In genomic region chr5:36323526-36323925, GRCm38 (mm10) we compare ENCODE assay signal across 8 mouse cellular contexts.
DNase-seq lines count a peak whose midpoint lies in the region; ATAC-seq lines count a peak whose summit lies in the region.

No protein-coding gene starts in this region.

- H3K4me1 ChIP-seq in intestine, embryonic 14.5 days (replicated peaks; ENCODE audit: control insufficient read depth, insufficient read depth, low read length) = peaks cover 30% of the 10 kb centered on the region
- H3K4me1 ChIP-seq in midbrain, embryonic 12.5 days = peaks cover 25% of the 10 kb centered on the region

- H3K36me3 ChIP-seq in intestine, embryonic 14.5 days (ENCODE audit: control insufficient read depth, insufficient read depth, low read length) = no peaks in the 10 kb centered on the region
- no peaks in the 10 kb centered on the region for H3K36me3 ChIP-seq in midbrain, embryonic 12.5 days

- WGBS in intestine, embryonic 14.5 days = 4% methylated on average over 2 of the region's 2 CpGs
- WGBS in midbrain, embryonic 12.5 days = 6% methylated on average over 2 of the region's 2 CpGs

- H3K4me3 ChIP-seq in intestine, embryonic 14.5 days (ENCODE audit: low read depth, low read length) = no peak overlapping the region
- H3K4me3 ChIP-seq in midbrain, embryonic 12.5 days = no peak overlapping the region

- intact Hi-C loops in left cerebral cortex, postnatal 4 days (cut with DNase I) = loop anchor here (5.0 kb wide), 1 partner anchor 74 kb away; the partner anchor contains the start of gene Sorcs2

- no peaks in the 10 kb centered on the region for H3K9me3 ChIP-seq in intestine, embryonic 14.5 days (ENCODE audit: control insufficient read depth, low read length)
- no peaks in the 10 kb centered on the region for H3K9me3 ChIP-seq in midbrain, embryonic 12.5 days

- no peak overlapping the region for H3K4me2 ChIP-seq in intestine, embryonic 14.5 days (ENCODE audit: low read length)
- no peak overlapping the region for H3K4me2 ChIP-seq in midbrain, embryonic 12.5 days (replicated peaks)

- 0 out of 2 replicates have a peak overlapping the region, but pooled peaks have one; percentile 38 for H3K27ac ChIP-seq in intestine, embryonic 14.5 days (ENCODE audit: low read depth)
- H3K27ac ChIP-seq in midbrain, embryonic 12.5 days (replicated peaks) = peak overlapping the region; percentile 43; the same call in 1 of the 2 replicates

- H3K27me3 ChIP-seq in intestine, embryonic 14.5 days (replicated peaks; ENCODE audit: control insufficient read depth, insufficient read depth, low read length) = no peaks in the 10 kb centered on the region
- no peaks in the 10 kb centered on the region for H3K27me3 ChIP-seq in midbrain, embryonic 12.5 days

- no peak overlapping the region for H3K9ac ChIP-seq in intestine, embryonic 14.5 days (ENCODE audit: low read length)
- no peak overlapping the region for H3K9ac ChIP-seq in midbrain, embryonic 12.5 days (replicated peaks)

- peak; percentile 88 for ATAC-seq in intestine, embryonic 14.5 days (replicated peaks; ENCODE audit: low FRiP score, low TSS enrichment, low read depth)
- peak; percentile 78 for ATAC-seq in midbrain, embryonic 12.5 days (ENCODE audit: low FRiP score, low read depth)

- DNase-seq in adipocyte (ENCODE audit: low spot score) = peak; percentile 67
- peak; percentile 92 for DNase-seq in embryo, embryonic 10 days (ENCODE audit: low spot score)
- DNase-seq in gastrocnemius, postnatal 4 days (ENCODE audit: low spot score in 2 of 2) = peak; percentile 77 to 85
- DNase-seq in intestine, embryonic 14.5 days (ENCODE audit: low spot score) = peak; percentile 90
- peak; percentile 84 for DNase-seq in left cerebral cortex, postnatal 4 days
- DNase-seq in skeletal muscle tissue, adult 2 months (ENCODE audit: low read depth, low spot score) = peak; percentile 60
- peak; percentile 53 for DNase-seq in yolk sac, embryonic 10.5 days (ENCODE audit: low spot score)
